Mouse (Mus musculus): ENCODE data around the gene Caprin2.

- TF ChIP-seq POLR2A (IDR thresholded peaks at IDR 0.05; ENCODE audit: insufficient read length, low read depth) (no peak), CEBPB (IDR thresholded peaks at IDR 0.05; ENCODE audit: insufficient read depth, poor library complexity, severe bottlenecking) (no peak), TCF3 (IDR thresholded peaks at IDR 0.05; ENCODE audit: insufficient read length, low read depth) (no peak), E2F4 (IDR thresholded peaks at IDR 0.05; ENCODE audit: insufficient read depth) (no peak), REST (IDR thresholded peaks at IDR 0.05; ENCODE audit: insufficient read depth, insufficient read length) (no peak)
These were observed 96.3 kb downstream of the Caprin2 start for GRCm38 (mm10) chr6:148799773-148800172.
